8 mouse cellular contexts compared by ENCODE assay signal in the genomic region with DNA sequence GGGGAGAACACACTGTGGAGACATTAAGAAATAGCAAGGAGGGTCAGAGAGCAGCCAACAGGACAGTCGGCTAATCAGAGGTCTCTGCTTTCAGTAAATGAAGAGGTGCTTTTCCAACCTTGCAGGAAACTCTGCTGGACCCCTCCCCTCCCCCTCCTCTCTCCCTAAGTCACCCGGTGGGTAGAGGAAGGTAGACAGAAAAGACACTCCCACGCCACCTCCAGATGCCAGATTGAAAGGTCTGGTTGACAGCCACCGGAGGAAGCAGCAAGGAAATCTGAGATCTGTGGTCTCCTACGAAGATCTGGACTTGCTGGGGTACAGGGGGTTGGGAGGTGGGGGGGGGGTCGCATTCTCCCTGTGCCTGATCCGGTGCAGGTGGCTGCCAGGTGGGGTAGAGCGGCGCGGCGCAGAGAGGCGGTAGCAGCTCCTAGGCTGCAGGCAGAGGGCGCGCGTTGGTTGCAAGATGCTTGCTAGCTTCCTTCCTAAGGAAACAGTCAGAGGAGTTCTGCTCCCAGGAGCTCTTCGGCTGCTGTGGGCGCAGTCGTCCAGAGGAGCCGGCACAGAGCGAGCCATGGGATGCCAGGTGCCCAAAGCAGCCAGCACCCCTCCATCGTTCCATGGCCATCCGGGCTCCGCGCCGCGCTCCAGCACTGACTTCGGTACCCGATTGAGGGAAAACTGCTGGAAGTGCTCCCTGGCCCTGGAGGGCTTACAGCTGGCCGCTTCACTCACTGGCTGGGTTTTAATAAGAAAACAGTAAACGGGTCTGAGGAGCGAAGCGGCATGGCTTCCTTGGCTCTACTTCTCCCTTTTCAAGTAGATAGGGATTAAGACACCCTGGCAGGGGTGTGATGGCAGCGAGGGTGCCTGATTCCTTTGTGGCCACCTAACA. TPM values are rescaled to one million over a fixed set of nuclear protein-coding genes. Genes with fewer than 3 reads are reported as not detected.
DNase-seq lines count a peak whose midpoint lies in the region; ATAC-seq and TF ChIP-seq lines count a peak whose summit lies in the region.

No protein-coding gene starts in this region.

- no peak overlapping the region for H3K27ac ChIP-seq in thymus, adult 2 months (ENCODE audit: control insufficient read depth, insufficient read depth, low read length)
- H3K27ac ChIP-seq in heart, embryonic 12.5 days (ENCODE audit: poor library complexity, severe bottlenecking) = peak overlapping the region; percentile 79
- peak overlapping the region; percentile 65; the same call in 1 of the 2 replicates for H3K27ac ChIP-seq in kidney, embryonic 14.5 days (ENCODE audit: low read depth, low read length)
- peak overlapping the region; percentile 58 for H3K27ac ChIP-seq in limb, embryonic 14.5 days (replicated peaks; ENCODE audit: low read depth, low read length)
- peak overlapping the region; percentile 81 for H3K27ac ChIP-seq in midbrain, embryonic 16.5 days (ENCODE audit: low read length)
- no peak overlapping the region for H3K27ac ChIP-seq in testis, adult 2 months (ENCODE audit: control insufficient read depth, insufficient read depth, low read depth, low read length)

- peak; percentile 89 for ATAC-seq in heart, embryonic 12.5 days (ENCODE audit: insufficient number of reproducible peaks, low FRiP score)
- peak; percentile 97 for ATAC-seq in kidney, embryonic 14.5 days (ENCODE audit: low FRiP score, low TSS enrichment)
- peak; percentile 86 for ATAC-seq in limb, embryonic 14.5 days (ENCODE audit: low FRiP score, low read depth)
- peak; percentile 96 for ATAC-seq in midbrain, embryonic 16.5 days

- H3K4me1 ChIP-seq in thymus, adult 2 months (replicated peaks; ENCODE audit: control insufficient read depth, insufficient read depth, low read length) = no peaks in the 10 kb centered on the region
- H3K4me1 ChIP-seq in heart, embryonic 12.5 days (replicated peaks) = no peaks in the 10 kb centered on the region
- H3K4me1 ChIP-seq in kidney, embryonic 14.5 days (ENCODE audit: control insufficient read depth, insufficient read depth, low read length) = 0 out of 2 replicates have a peak, but pooled peaks cover 3% of the 10 kb centered on the region
- H3K4me1 ChIP-seq in limb, embryonic 14.5 days (ENCODE audit: control insufficient read depth, insufficient read depth, low read length) = peaks cover 4% of the 10 kb centered on the region
- 0 out of 2 replicates have a peak, but pooled peaks cover 4% of the 10 kb centered on the region for H3K4me1 ChIP-seq in midbrain, embryonic 16.5 days (ENCODE audit: control insufficient read depth, insufficient read depth, low read length)
- no peaks in the 10 kb centered on the region for H3K4me1 ChIP-seq in testis, adult 2 months (ENCODE audit: control insufficient read depth, insufficient read depth, low read length)

- H3K27me3 ChIP-seq in thymus, adult 2 months (ENCODE audit: control insufficient read depth, insufficient read depth, low read length) = no peaks in the 10 kb centered on the region
- H3K27me3 ChIP-seq in heart, embryonic 12.5 days (replicated peaks) = no peaks in the 10 kb centered on the region
- no peaks in the 10 kb centered on the region; the same call in 1 of the 2 replicates for H3K27me3 ChIP-seq in kidney, embryonic 14.5 days (ENCODE audit: control insufficient read depth, insufficient read depth, low read length)
- H3K27me3 ChIP-seq in limb, embryonic 14.5 days (ENCODE audit: control insufficient read depth, insufficient read depth, low read length) = peaks cover 6% of the 10 kb centered on the region; the same call in 1 of the 2 replicates
- H3K27me3 ChIP-seq in midbrain, embryonic 16.5 days (ENCODE audit: control insufficient read depth, insufficient read depth, low read depth, low read length) = peaks cover 3% of the 10 kb centered on the region; the same call in 1 of the 2 replicates
- no peaks in the 10 kb centered on the region for H3K27me3 ChIP-seq in testis, adult 2 months (ENCODE audit: control insufficient read depth, insufficient read depth, low read length)

- H3K36me3 ChIP-seq in thymus, adult 2 months (ENCODE audit: control insufficient read depth, insufficient read depth, low read length) = no peaks in the 10 kb centered on the region
- H3K36me3 ChIP-seq in heart, embryonic 12.5 days = no peaks in the 10 kb centered on the region
- no peaks in the 10 kb centered on the region for H3K36me3 ChIP-seq in kidney, embryonic 14.5 days (ENCODE audit: control insufficient read depth, insufficient read depth, low read length)
- H3K36me3 ChIP-seq in limb, embryonic 14.5 days (ENCODE audit: control insufficient read depth, insufficient read depth, low read length) = no peaks in the 10 kb centered on the region
- H3K36me3 ChIP-seq in midbrain, embryonic 16.5 days (ENCODE audit: control insufficient read depth, insufficient read depth, low read length) = no peaks in the 10 kb centered on the region
- no peaks in the 10 kb centered on the region for H3K36me3 ChIP-seq in testis, adult 2 months (ENCODE audit: control insufficient read depth, insufficient read depth, low read length)

- H3K9me3 ChIP-seq in heart, embryonic 12.5 days (replicated peaks) = no peaks in the 10 kb centered on the region
- no peaks in the 10 kb centered on the region for H3K9me3 ChIP-seq in kidney, embryonic 14.5 days (ENCODE audit: control insufficient read depth, low read length)
- H3K9me3 ChIP-seq in limb, embryonic 14.5 days (ENCODE audit: control insufficient read depth, low read length) = no peaks in the 10 kb centered on the region
- H3K9me3 ChIP-seq in midbrain, embryonic 16.5 days (replicated peaks; ENCODE audit: control insufficient read depth, low read length, poor library complexity, severe bottlenecking) = no peaks in the 10 kb centered on the region

- WGBS in thymus, adult 2 months = 6% methylated on average over 33 of the region's 33 CpGs
- WGBS in heart, embryonic 12.5 days = 3% methylated on average over 33 of the region's 33 CpGs
- 2% methylated on average over 26 of the region's 33 CpGs for WGBS in kidney, embryonic 14.5 days
- WGBS in limb, embryonic 14.5 days = 1% methylated on average over 30 of the region's 33 CpGs
- WGBS in midbrain, embryonic 16.5 days = 2% methylated on average over 33 of the region's 33 CpGs

- peak overlapping the region; percentile 69 for H3K9ac ChIP-seq in heart, embryonic 12.5 days
- peak overlapping the region; percentile 61 for H3K9ac ChIP-seq in kidney, embryonic 14.5 days (ENCODE audit: low read depth, low read length)
- peak overlapping the region; percentile 60 for H3K9ac ChIP-seq in limb, embryonic 14.5 days (ENCODE audit: low read depth, low read length, severe bottlenecking)
- H3K9ac ChIP-seq in midbrain, embryonic 16.5 days (ENCODE audit: low read depth, low read length) = peak overlapping the region; percentile 82

- peak; percentile 53 for DNase-seq in thymus, postnatal 4 days
- no peak for DNase-seq in thymus, adult 2 months
- peak; percentile 51 for DNase-seq in fibroblast of lung, adult 2 months (ENCODE audit: low read depth)
- DNase-seq in limb, embryonic 14.5 days (ENCODE audit: low spot score) = peak; percentile 88

- no peak for TF ChIP-seq POLR2A in thymus, adult 2 months (IDR thresholded peaks at IDR 0.05; ENCODE audit: control insufficient read depth, extremely low read depth, insufficient read depth, low read length, poor library complexity)
- TF ChIP-seq POLR2A in limb, embryonic 14.5 days (IDR thresholded peaks at IDR 0.05; ENCODE audit: borderline replicate concordance, extremely low read depth, insufficient read depth, insufficient read length) = peak; percentile 53; the same call in 1 of the 2 replicates
- no peak for TF ChIP-seq POLR2A in testis, adult 2 months (IDR thresholded peaks at IDR 0.05; ENCODE audit: control insufficient read depth, low read depth, low read length)

- TF ChIP-seq CTCF in thymus, adult 2 months (IDR thresholded peaks at IDR 0.05; ENCODE audit: borderline replicate concordance, control insufficient read depth, extremely low read depth, insufficient read depth, low read length, poor library complexity) = no peak
- peak; percentile 25; the same call in 1 of the 2 replicates for TF ChIP-seq CTCF in testis, adult 2 months (IDR thresholded peaks at IDR 0.05; ENCODE audit: control insufficient read depth, insufficient read depth, insufficient replicate concordance, low read depth, low read length)

- peak overlapping the region; percentile 83 for H3K4me2 ChIP-seq in heart, embryonic 12.5 days
- H3K4me2 ChIP-seq in kidney, embryonic 14.5 days (replicated peaks; ENCODE audit: low read depth, low read length) = peak overlapping the region; percentile 81
- H3K4me2 ChIP-seq in limb, embryonic 14.5 days (replicated peaks; ENCODE audit: low read depth, low read length, severe bottlenecking) = peak overlapping the region; percentile 85
- H3K4me2 ChIP-seq in midbrain, embryonic 16.5 days (ENCODE audit: low read length) = peak overlapping the region; percentile 77

- no peak overlapping the region for H3K4me3 ChIP-seq in thymus, adult 2 months (ENCODE audit: control insufficient read depth, insufficient read depth, low read length)
- peak overlapping the region; percentile 61 for H3K4me3 ChIP-seq in heart, embryonic 12.5 days
- H3K4me3 ChIP-seq in kidney, embryonic 14.5 days (ENCODE audit: low read length) = peak overlapping the region; percentile 58
- H3K4me3 ChIP-seq in limb, embryonic 14.5 days (replicated peaks; ENCODE audit: low read length) = peak overlapping the region; percentile 52
- peak overlapping the region; percentile 68 for H3K4me3 ChIP-seq in midbrain, embryonic 16.5 days (ENCODE audit: low read depth, low read length)
- H3K4me3 ChIP-seq in testis, adult 2 months (ENCODE audit: control insufficient read depth, low read depth, low read length) = peak overlapping the region; percentile 58

RNA-seq across cellular contexts. Expression of a gene that starts 7.1 kb away (rescaled TPM):
- 0.77 and 1.00 TPM in 2 replicates for polyA plus RNA-seq in thymus, adult 2 months (2012; rRNA removed)
- 11.9 and 13.4 TPM in 2 replicates for polyA plus RNA-seq in heart, embryonic 12.5 days (2016; fragmentation: Nextera tagmentation; extraction: Ambion mirVana)
- polyA plus RNA-seq in kidney, embryonic 14.5 days (2014; fragmentation: Nextera tagmentation; extraction: Ambion mirVana) = 7.2 and 11.7 TPM in 2 replicates
- polyA plus RNA-seq in limb, embryonic 14.5 days (2012; rRNA removed) = 15.7 and 18.0 TPM in 2 replicates
- 26.6 and 31.0 TPM in 2 replicates for polyA plus RNA-seq in limb, embryonic 14.5 days (2014; fragmentation: Nextera tagmentation; extraction: Ambion mirVana)
- 16.8 and 24.7 TPM in 2 replicates for polyA plus RNA-seq in midbrain, embryonic 16.5 days (2015; fragmentation: Nextera tagmentation; extraction: Ambion mirVana)
- 1.0 and 1.6 TPM in 2 replicates for polyA plus RNA-seq in testis, adult 2 months (2012; rRNA removed)

Comparison
In these comparisons a context has a peak if more than half of its experiments do, and no peak if none do; other contexts are left out.
1. H3K27ac ChIP-seq: peak in heart, embryonic 12.5 days (single experiment), kidney, embryonic 14.5 days (single experiment), limb, embryonic 14.5 days (single experiment) and midbrain, embryonic 16.5 days (single experiment); none in thymus, adult 2 months (single experiment) and testis, adult 2 months (single experiment).
2. Peak in every context shown above with its lines, with median percentiles within 50 percentile points of each other: ATAC-seq, H3K4me2 ChIP-seq and H3K9ac ChIP-seq.